Mouse (Mus musculus): Measurements from ENCODE around the gene Cnpy3.

DNA sequence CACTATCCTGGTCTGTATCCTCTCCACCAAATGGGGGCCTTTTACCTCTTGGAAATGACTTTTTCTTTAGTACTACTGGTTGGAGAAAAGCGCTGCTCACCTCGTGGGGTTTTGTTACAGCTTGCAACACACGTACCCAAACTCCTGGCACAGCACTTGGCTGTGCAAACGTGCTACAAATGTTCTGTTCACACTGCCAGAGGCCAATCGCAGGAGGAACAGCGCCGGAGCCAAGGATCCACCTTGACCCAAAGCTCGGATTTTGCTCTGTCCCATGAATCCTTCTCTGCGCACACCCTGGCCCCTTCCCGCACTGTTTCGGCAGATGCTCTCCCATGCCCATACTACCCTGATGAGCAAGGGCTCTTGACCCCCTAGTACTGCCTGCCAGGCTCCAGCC lies 23.5 kb downstream of the Cnpy3 start:
- TF ChIP-seq CTCF (conservative IDR thresholded peaks at IDR 0.05; ENCODE audit: low read length) (no peak), NANOG (IDR thresholded peaks at IDR 0.05; ENCODE audit: borderline replicate concordance, low read length) (no peak)

Data from E14TG2a.4 (cell line).